Mouse (Mus musculus) intestine, embryonic 15.5 days (tissue): ENCODE measurements around the gene Parp16. TPM values are rescaled to one million over a fixed set of nuclear protein-coding genes. Genes with fewer than 3 reads are reported as not detected.

Experiments used
- ATAC-seq: fragments of 200-750 bp; cut with Nextera tagmentation; 2 replicates; pipeline ENCODE4 v1.8.0; 2017; ENCODE audit warnings: moderate TSS enrichment, moderate library complexity
- H3K27ac ChIP-seq: fragments of 300-500 bp; sonication (generic); 2 replicates; pipeline ENCODE4 v1.5.1; 2015; ENCODE audit warnings: mild to moderate bottlenecking, inconsistent platforms
- H3K27me3 ChIP-seq: fragments of 300-500 bp; sonication (generic); replicated peaks from 2 replicates; pipeline ENCODE4 v1.6.1; 2015; ENCODE audit warnings: inconsistent platforms
- H3K36me3 ChIP-seq: fragments of 300-500 bp; sonication (generic); 2 replicates; pipeline ENCODE4 v1.6.1; 2015; ENCODE audit warnings: inconsistent platforms
- H3K4me1 ChIP-seq: fragments of 300-500 bp; sonication (generic); replicated peaks from 2 replicates; pipeline ENCODE4 v1.6.1; 2015; ENCODE audit warnings: inconsistent platforms
- H3K4me2 ChIP-seq: fragments of 300-500 bp; sonication (generic); replicated peaks from 2 replicates; pipeline ENCODE4 v1.6.1; 2015; ENCODE audit warnings: mild to moderate bottlenecking, inconsistent platforms
- H3K4me3 ChIP-seq: fragments of 300-500 bp; sonication (generic); replicated peaks from 2 replicates; pipeline ENCODE4 v1.5.1; 2015; ENCODE audit warnings: inconsistent platforms
- H3K9ac ChIP-seq: fragments of 300-500 bp; sonication (generic); 2 replicates; pipeline ENCODE4 v1.6.1; 2015; ENCODE audit warnings: inconsistent platforms
- H3K9me3 ChIP-seq: fragments of 300-500 bp; sonication (generic); 2 replicates; pipeline ENCODE4 v1.6.1; 2016; ENCODE audit warnings: inconsistent platforms
- WGBS: fragments of 180-500 bp; shearing (Covaris S2); methylation state at CpG from one replicate; pipeline ENCODE4 v1.1.7; 2015; 5-methylcytosine and 5-hydroxymethylcytosine counted together
- polyA plus RNA-seq: library from polyadenylated mRNA; unstranded; fragments of >200 nt; fragmentation: Nextera tagmentation; extraction: Ambion mirVana; gene quantifications from 2 replicates; pipeline ENCODE4 v1.2.1, GENCODE M21; 2015

Gene Parp16
- 9.4 and 9.7 TPM in 2 replicates for polyA plus RNA-seq

DNA sequence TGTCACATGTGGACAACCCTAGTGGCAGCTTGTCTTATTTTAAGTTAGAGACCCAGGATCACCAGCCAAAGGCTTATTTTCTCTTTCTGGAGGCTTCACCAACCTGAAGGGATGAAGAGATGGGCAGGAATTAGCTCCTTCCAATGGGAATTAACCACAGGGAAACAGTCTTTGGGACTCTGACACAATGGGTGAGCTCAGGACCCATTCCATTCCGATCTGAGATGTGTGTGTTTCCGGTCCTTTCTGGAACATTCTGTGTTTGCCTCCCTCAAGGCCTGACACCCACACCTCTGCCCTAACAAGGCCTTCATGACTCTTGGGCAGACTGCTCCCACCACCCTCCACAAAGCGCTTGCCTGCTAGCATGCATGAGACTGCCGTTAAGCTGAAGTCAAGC lies at the start of gene Parp16:
Gene Parp16 (plus strand): TSS at position 301 of the 400 bp plus-strand sequence.
- peaks cover 32% of the 10 kb centered on the region for H3K4me1 ChIP-seq
- no peaks in the 10 kb centered on the region for H3K27me3 ChIP-seq
- no peak within 1 kb of the TSS for H3K4me3 ChIP-seq
- H3K9me3 ChIP-seq = no peaks in the 10 kb centered on the region
- no peak for ATAC-seq
- WGBS = 79% methylated on average over 4 of the region's 4 CpGs
- H3K36me3 ChIP-seq = no peaks in the 10 kb centered on the region
- peak within 1 kb of the TSS; percentile 87 for H3K27ac ChIP-seq
- H3K4me2 ChIP-seq = peak within 1 kb of the TSS; percentile 26
- H3K9ac ChIP-seq = peak within 1 kb of the TSS; percentile 17; the same call in 1 of the 2 replicates

GRCm38 (mm10) chr9:65146001-65146400 lies 49.2 kb upstream of the Parp16 start:
- Histone ChIP-seq H3K9me3 (no peaks in the 10 kb centered on the region), H3K4me3 (no peak overlapping the region), H3K27ac (no peak overlapping the region), H3K4me2 (no peak overlapping the region), H3K27me3 (no peaks in the 10 kb centered on the region; the same call in 1 of the 2 replicates), H3K4me1 (peaks cover 11% of the 10 kb centered on the region), H3K9ac (no peak overlapping the region), H3K36me3 (no peaks in the 10 kb centered on the region)
- 82% methylated on average over 5 of the region's 5 CpGs for WGBS
- ATAC-seq = no peak

DNA sequence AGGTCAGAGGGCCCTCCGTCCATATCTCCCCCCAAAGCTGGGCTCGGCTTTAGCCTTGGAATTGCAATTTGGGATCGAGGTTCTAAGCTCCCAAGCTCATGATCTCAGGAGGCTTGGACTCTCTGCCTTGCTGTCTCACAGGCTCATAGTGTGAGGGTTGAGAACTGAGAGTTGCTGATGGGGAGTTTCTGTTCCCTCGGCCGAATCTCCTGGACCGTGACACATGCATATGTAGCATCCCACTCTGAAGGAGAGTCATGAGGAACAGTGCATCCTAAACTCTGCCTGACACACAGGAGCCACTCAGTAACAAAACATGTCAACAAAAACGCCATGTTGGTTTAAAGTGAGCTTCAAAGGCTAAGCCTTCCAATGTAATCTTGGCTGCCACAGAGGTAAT lies 46.6 kb upstream of the Parp16 start:
- 88% methylated on average over 7 of the region's 7 CpGs for WGBS
- ATAC-seq = no peak

DNA sequence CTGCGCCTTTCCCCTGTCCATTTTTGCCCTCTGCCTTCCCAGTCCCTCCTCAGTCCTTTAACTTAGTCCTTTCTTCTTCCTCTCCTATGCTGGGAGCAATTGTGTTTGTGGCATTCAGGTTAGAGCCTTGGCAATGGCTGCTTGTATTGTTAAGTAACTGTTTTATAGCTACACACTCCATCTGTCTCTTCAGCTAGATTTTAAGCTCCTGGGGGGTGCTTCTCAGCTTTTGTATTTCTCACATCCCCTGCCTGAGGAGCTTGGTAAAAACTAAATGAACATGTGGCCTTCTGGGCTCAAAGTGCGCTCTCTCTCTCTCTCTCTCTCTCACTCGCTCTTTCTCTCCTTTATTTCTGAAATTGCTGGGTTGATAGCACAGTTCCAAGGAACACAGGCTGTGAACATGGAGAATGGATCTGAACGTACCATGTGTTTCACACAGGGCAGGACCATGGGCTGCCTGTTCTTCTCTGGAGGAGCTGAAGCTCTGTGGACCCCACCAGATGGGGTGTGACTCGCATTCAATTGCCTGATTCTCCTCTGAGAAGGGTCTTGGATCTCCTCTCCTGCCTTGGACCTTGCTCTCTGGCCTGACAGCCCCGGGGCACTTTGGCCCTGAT lies 42.3 kb upstream of the Parp16 start:
- no peak overlapping the region for H3K9ac ChIP-seq
- H3K27me3 ChIP-seq = no peaks in the 10 kb centered on the region
- H3K4me3 ChIP-seq = no peak overlapping the region
- ATAC-seq = peak; percentile 67
- no peaks in the 10 kb centered on the region for H3K36me3 ChIP-seq
- peak overlapping the region; percentile 23; the same call in 1 of the 2 replicates for H3K27ac ChIP-seq
- H3K9me3 ChIP-seq = no peaks in the 10 kb centered on the region
- WGBS = 55% methylated on average over 6 of the region's 6 CpGs
- H3K4me1 ChIP-seq = peaks cover 28% of the 10 kb centered on the region
- H3K4me2 ChIP-seq = no peak overlapping the region; the same call in 1 of the 2 replicates

More for the DNA sequence above, 46.6 kb upstream of the Parp16 start:
- H3K27ac ChIP-seq = no peak overlapping the region
- H3K4me3 ChIP-seq = no peak overlapping the region
- H3K36me3 ChIP-seq = no peaks in the 10 kb centered on the region
- no peak overlapping the region for H3K9ac ChIP-seq
- H3K4me1 ChIP-seq = peaks cover 10% of the 10 kb centered on the region
- no peaks in the 10 kb centered on the region for H3K9me3 ChIP-seq
- no peak overlapping the region for H3K4me2 ChIP-seq
- no peaks in the 10 kb centered on the region for H3K27me3 ChIP-seq

DNA sequence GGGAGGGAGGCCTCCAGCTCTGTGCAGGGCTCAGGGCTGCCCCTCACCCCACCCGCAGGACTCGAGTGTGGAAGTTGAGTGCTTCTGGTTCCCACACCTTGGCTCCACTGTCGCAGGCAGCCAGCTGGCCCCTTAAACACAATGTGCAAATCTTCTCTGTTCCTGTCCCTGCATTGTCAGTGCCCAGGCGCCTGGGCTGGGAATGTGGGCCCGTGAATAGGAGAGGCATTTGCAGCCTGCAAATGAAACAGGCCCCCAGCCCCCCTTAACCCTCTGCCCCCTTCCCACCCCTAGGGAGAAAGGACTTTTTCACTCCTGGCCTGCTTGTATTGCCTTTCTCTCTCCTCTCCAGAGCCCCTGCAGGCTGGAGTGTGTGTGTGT lies 41.8 kb upstream of the Parp16 start:
- Histone ChIP-seq H3K9me3 (no peaks in the 10 kb centered on the region), H3K27ac (peak overlapping the region; percentile 23; the same call in 1 of the 2 replicates), H3K27me3 (no peaks in the 10 kb centered on the region), H3K9ac (no peak overlapping the region), H3K4me2 (no peak overlapping the region; the same call in 1 of the 2 replicates), H3K4me3 (no peak overlapping the region), H3K4me1 (peaks cover 28% of the 10 kb centered on the region), H3K36me3 (no peaks in the 10 kb centered on the region)
- WGBS = 9% methylated on average over 5 of the region's 5 CpGs
- peak; percentile 72 for ATAC-seq

DNA sequence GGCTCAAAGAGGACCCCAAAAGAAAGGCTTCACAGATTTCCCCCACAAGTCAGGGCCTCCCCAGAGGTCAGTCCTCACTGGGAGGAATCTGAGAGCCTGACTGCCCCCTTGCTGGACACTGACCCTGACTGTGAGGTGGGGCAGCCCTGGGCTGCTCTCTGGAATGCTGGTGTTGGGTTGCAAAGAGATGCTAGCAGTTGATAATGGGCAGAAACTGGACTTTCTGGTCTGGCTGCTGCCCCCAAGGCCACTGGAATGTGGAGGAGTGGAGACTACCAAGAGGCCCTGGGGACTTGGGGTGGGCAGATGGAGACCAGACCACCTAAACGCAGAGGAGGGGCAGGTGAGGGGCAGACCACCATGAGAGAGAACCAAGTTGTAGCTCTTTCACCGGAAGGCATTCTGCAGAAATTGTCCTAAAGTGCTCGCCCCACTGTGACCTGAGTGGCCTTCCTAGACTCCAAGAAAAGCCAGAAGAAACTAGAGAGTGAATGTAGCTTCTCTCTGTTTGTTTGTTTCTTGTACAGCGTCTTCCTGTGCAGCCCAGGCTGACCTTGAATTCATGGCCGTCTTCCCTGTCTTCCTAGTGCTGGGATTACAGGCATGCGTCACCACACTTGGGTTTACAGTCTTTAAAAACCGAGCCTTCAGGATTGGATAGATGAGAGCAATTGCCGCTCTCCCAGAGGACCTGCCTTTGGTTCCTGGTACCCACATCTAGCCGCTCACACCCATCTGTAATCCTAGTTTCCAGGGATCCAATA lies 40.3 kb upstream of the Parp16 start:
- H3K27ac ChIP-seq = 0 out of 2 replicates have a peak overlapping the region, but pooled peaks have one; percentile 3
- no peak overlapping the region for H3K9ac ChIP-seq
- no peaks in the 10 kb centered on the region; the same call in 1 of the 2 replicates for H3K27me3 ChIP-seq
- no peak overlapping the region for H3K4me3 ChIP-seq
- peaks cover 28% of the 10 kb centered on the region for H3K4me1 ChIP-seq
- no peaks in the 10 kb centered on the region for H3K9me3 ChIP-seq
- 49% methylated on average over 9 of the region's 9 CpGs for WGBS
- H3K36me3 ChIP-seq = no peaks in the 10 kb centered on the region
- H3K4me2 ChIP-seq = no peak overlapping the region
- no peak for ATAC-seq

- Histone ChIP-seq H3K4me3 (no peak overlapping the region), H3K4me1 (peaks cover 28% of the 10 kb centered on the region), H3K4me2 (peak overlapping the region; percentile 11; the same call in 1 of the 2 replicates), H3K27ac (no peak overlapping the region), H3K27me3 (peaks cover 2% of the 10 kb centered on the region; the same call in 1 of the 2 replicates), H3K9me3 (no peaks in the 10 kb centered on the region), H3K9ac (no peak overlapping the region), H3K36me3 (no peaks in the 10 kb centered on the region)
- no peak for ATAC-seq
- 15% methylated on average over 8 of the region's 8 CpGs for WGBS
Measured at GRCm38 (mm10) chr9:65156604-65157003, 38.5 kb upstream of the Parp16 start.

DNA sequence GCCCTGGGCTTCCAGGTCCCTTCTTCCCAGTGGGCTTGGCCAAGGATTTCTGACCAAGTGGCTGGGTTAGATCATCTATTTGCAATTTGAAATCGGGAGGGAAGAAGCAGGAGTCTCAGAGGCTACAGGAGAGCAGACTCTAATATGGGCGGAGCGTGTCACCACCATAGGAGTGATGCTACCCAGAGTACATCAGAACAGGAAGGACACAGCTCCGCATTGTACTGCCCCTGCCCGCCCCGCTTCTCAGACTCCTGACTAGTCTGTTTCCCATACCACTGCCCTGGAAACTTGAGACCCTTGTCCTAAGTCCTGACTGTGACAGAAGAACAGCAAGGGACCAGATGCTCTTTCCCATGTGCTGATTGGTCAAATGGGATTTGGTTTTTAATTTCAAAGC lies 37.5 kb upstream of the Parp16 start:
- no peak overlapping the region for H3K4me3 ChIP-seq
- WGBS = 40% methylated on average over 6 of the region's 6 CpGs
- ATAC-seq = no peak
- H3K36me3 ChIP-seq = no peaks in the 10 kb centered on the region
- H3K4me1 ChIP-seq = peaks cover 30% of the 10 kb centered on the region
- no peak overlapping the region for H3K27ac ChIP-seq
- H3K4me2 ChIP-seq = no peak overlapping the region
- no peak overlapping the region for H3K9ac ChIP-seq
- peaks cover 11% of the 10 kb centered on the region; the same call in 1 of the 2 replicates for H3K27me3 ChIP-seq
- H3K9me3 ChIP-seq = no peaks in the 10 kb centered on the region

DNA sequence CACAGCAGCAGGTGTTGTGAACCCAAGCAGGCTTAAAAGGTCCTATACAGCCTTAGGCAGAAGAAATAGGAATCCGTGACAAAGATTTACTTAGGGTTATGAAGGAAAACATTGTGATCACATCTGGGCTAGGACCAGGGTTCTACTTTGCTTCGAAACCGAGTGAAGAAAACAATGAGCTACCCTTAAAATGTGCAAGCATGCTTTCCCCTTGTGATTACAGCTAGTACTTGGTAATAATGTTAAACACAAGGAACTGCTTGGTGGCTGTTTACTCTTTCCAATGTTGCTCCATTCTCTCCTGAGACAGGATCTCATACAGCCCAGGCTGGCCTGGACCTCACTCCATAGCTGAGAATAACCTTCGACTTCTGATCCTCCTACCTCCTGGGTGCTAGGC lies 34.0 kb upstream of the Parp16 start:
- H3K36me3 ChIP-seq = no peaks in the 10 kb centered on the region
- H3K4me2 ChIP-seq = no peak overlapping the region
- H3K27ac ChIP-seq = no peak overlapping the region
- peaks cover 17% of the 10 kb centered on the region for H3K4me1 ChIP-seq
- H3K9ac ChIP-seq = no peak overlapping the region
- H3K9me3 ChIP-seq = no peaks in the 10 kb centered on the region
- peaks cover 18% of the 10 kb centered on the region for H3K27me3 ChIP-seq
- ATAC-seq = no peak
- WGBS = 74% methylated on average over 4 of the region's 4 CpGs
- H3K4me3 ChIP-seq = no peak overlapping the region

DNA sequence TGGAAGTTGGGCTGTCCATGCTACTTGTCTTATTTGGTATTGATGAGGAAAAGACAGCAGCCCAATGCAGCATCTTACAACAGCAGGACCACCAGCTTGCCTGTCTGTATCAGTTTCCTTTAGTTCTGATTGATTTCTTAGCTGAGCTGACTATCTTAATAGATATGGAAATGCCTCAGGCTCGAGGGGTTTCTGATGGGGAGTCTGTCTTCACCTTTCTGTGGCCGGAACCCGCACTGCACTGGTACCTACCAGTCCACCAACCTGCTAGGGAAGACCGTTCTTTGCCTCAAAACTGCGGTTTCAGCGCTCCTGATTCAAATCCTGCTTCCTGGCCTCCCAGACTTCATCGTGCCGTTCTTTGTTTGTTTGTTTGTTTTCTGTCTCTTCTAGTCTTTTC lies 33.3 kb upstream of the Parp16 start:
- ATAC-seq = no peak
- no peak overlapping the region for H3K4me3 ChIP-seq

DNA sequence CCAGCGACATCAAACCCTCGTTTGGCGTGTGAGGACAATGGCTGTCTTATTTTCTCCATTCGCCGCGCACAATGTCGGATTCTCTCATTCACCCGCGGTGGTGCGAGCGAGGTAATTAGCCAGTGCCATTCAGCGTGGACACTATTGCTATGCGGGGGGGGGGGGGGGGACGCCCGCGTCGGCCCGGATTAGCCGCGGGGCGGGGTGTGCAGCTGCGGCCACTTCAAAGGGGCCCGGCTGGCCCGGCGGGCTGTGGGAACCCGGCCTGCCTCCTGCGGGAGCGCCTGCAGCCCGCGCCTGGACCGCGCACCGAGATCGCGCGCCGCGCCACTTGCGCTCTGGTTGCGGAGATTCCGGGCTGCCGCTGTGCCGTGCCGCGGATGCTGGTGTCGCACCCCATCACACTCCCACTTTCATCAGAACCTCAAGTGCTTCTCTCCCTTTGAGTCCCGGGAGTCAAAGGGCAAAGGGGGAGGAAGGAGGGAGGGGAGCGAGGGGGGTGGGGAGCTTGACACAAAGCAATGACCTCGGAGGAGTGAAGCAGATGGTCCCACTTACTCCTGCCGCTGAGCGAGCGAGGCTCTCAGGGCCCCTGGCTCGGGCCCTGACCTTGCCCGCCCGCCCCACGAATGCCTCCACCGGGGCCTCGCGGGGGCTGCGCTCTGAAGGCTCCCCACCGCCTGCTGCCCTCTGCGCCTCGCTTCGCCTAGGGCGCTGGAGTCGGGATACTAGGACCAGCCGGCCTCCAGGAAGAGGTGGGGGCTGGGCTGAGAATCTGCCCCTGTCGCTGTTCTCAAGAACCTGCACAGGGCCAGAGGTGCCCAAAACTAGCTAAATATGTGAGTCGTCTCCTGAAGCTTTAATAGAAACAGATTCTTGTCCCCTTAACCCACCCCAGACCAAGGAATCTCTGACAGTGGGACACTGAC lies 32.2 kb upstream of the Parp16 start:
- Histone ChIP-seq H3K4me1 (peaks cover 14% of the 10 kb centered on the region), H3K4me2 (peak overlapping the region; percentile 90), H3K27ac (no peak overlapping the region), H3K4me3 (peak overlapping the region; percentile 44), H3K9ac (peak overlapping the region; percentile 31; the same call in 1 of the 2 replicates), H3K9me3 (no peaks in the 10 kb centered on the region), H3K27me3 (peaks cover 18% of the 10 kb centered on the region), H3K36me3 (no peaks in the 10 kb centered on the region)
- 3% methylated on average over 67 of the region's 69 CpGs for WGBS
- peak; percentile 71 for ATAC-seq

More for the DNA sequence above, 33.3 kb upstream of the Parp16 start:
- H3K36me3 ChIP-seq = no peaks in the 10 kb centered on the region
- H3K27me3 ChIP-seq = peaks cover 18% of the 10 kb centered on the region
- H3K4me2 ChIP-seq = no peak overlapping the region
- H3K4me1 ChIP-seq = peaks cover 16% of the 10 kb centered on the region
- H3K9ac ChIP-seq = no peak overlapping the region
- no peak overlapping the region for H3K27ac ChIP-seq
- WGBS = 52% methylated on average over 8 of the region's 8 CpGs
- H3K9me3 ChIP-seq = no peaks in the 10 kb centered on the region

DNA sequence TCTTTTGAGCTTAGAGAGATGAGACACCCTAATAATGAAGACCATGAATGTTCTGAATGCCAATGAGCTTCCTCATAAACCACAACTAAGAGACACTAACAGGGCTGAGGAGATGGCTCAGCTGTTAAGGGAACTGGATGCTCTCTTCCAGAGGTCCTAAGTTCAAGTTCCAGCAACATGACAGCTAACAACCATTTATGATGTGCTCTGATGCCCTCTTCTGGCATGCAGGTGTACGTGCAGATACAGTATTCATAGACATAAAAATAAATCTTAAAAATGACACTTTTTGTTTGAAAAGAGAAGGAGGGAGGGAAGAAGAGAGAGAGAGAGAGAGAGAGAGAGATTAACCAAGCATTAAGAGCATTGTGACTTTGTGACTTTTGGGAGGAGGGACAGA lies 30.3 kb upstream of the Parp16 start:
- Histone ChIP-seq H3K36me3 (no peaks in the 10 kb centered on the region), H3K9ac (no peak overlapping the region), H3K27ac (no peak overlapping the region), H3K9me3 (no peaks in the 10 kb centered on the region), H3K4me3 (no peak overlapping the region), H3K27me3 (peaks cover 18% of the 10 kb centered on the region), H3K4me1 (peaks cover 14% of the 10 kb centered on the region), H3K4me2 (no peak overlapping the region)
- WGBS = 29% methylated on average over 1 of the region's 1 CpGs
- no peak for ATAC-seq
